Mouse (Mus musculus): ENCODE measurements around the gene Prmt6. TPM values are rescaled to one million over a fixed set of nuclear protein-coding genes. Genes with fewer than 3 reads are reported as not detected.

Prmt6 gene
- polyA plus RNA-seq (2017; shearing (Covaris generic)), result 10.0 TPM

GRCm38 (mm10) chr3:110250839-110251700, at the start of gene Prmt6:
TSS of gene Prmt6 (minus strand) at chr3:110250998.

Other genes starting within 250 kb of the Prmt6 start
- gene Ntng1, start 107.0 kb downstream of the Prmt6 start, polyA plus RNA-seq (2017; shearing (Covaris generic)), result 0.06 TPM

All from CD4-positive, CD25-positive, alpha-beta regulatory T cell, adult 9 weeks (primary cell).